Mouse (Mus musculus) limb, embryonic 13.5 days (tissue): ENCODE results near the gene Gm14419. TPM values are rescaled to one million over a fixed set of nuclear protein-coding genes. Genes with fewer than 3 reads are reported as not detected.
"Not testable (repeated sequence)": the region's sequence is repeated elsewhere in the genome, so short reads cannot be mapped to it uniquely, and the experiment has no call there.

Experiments
- ATAC-seq: fragments of 200-750 bp; cut with Nextera tagmentation; 2 replicates; pipeline ENCODE4 v1.8.0; 2017; ENCODE audit warnings: low read depth, moderate number of reproducible peaks, moderate TSS enrichment; ENCODE audit not compliant: low FRiP score
- H3K27ac ChIP-seq: fragments of 300-500 bp; sonication (generic); 2 replicates; pipeline ENCODE4 v1.5.1; 2015; ENCODE audit warnings: inconsistent platforms, mild to moderate bottlenecking, moderate library complexity
- H3K27me3 ChIP-seq: fragments of 300-500 bp; sonication (generic); 2 replicates; pipeline ENCODE4 v1.6.1; 2015; ENCODE audit warnings: mild to moderate bottlenecking, inconsistent platforms
- H3K36me3 ChIP-seq: fragments of 300-500 bp; sonication (generic); 2 replicates; pipeline ENCODE4 v1.6.1; 2015; ENCODE audit warnings: inconsistent platforms, mild to moderate bottlenecking, moderate library complexity
- H3K4me1 ChIP-seq: fragments of 300-500 bp; sonication (generic); 2 replicates; pipeline ENCODE4 v1.6.1; 2015; ENCODE audit warnings: inconsistent platforms
- H3K4me2 ChIP-seq: fragments of 300-500 bp; sonication (generic); replicated peaks from 2 replicates; pipeline ENCODE4 v1.6.1; 2015; ENCODE audit warnings: inconsistent platforms, mild to moderate bottlenecking, moderate library complexity
- H3K4me3 ChIP-seq: fragments of 300-500 bp; sonication (generic); 2 replicates; pipeline ENCODE4 v1.5.1; 2015; ENCODE audit warnings: moderate library complexity, mild to moderate bottlenecking, inconsistent platforms
- H3K9ac ChIP-seq: fragments of 300-500 bp; sonication (generic); 2 replicates; pipeline ENCODE4 v1.6.1; 2015; ENCODE audit warnings: mild to moderate bottlenecking, inconsistent platforms
- H3K9me3 ChIP-seq: fragments of 300-500 bp; sonication (generic); 2 replicates; pipeline ENCODE4 v1.6.1; 2016; ENCODE audit warnings: inconsistent platforms
- WGBS: fragments of 180-500 bp; shearing (Covaris S2); methylation state at CpG from one replicate; pipeline ENCODE4 v1.1.7; 2015; 5-methylcytosine and 5-hydroxymethylcytosine counted together
- polyA plus RNA-seq: library from polyadenylated mRNA; unstranded; fragments of >200 nt; fragmentation: Nextera tagmentation; extraction: Ambion mirVana; gene quantifications from 2 replicates; pipeline ENCODE4 v1.2.1, GENCODE M21; 2015

The Gm14419 gene
- 12.0 and 12.8 TPM in 2 replicates for polyA plus RNA-seq

- not testable (repeated sequence) for H3K9me3 ChIP-seq, H3K27me3 ChIP-seq, H3K4me2 ChIP-seq, H3K27ac ChIP-seq, ATAC-seq, H3K36me3 ChIP-seq, H3K4me1 ChIP-seq, H3K9ac ChIP-seq, H3K4me3 ChIP-seq
- no CpG with 5 or more reads among the region's 6 CpGs for whole genome bisulfite sequencing
Observed at GRCm38 (mm10) chr2:177000656-177001055, at the start of gene Gm14419. TSS of gene Gm14419 (plus strand) at chr2:177000956.

Other genes with a start within 250 kb of the Gm14419 start
- gene Gm14295, start 202.3 kb upstream of the Gm14419 start, polyA plus RNA-seq, result 14.5 and 17.3 TPM in 2 replicates
- not detected in 2 replicates for gene Gm14408, start 169.8 kb upstream of the Gm14419 start, polyA plus RNA-seq
- 8.8 and 13.2 TPM in 2 replicates for gene Gm14296, start 73.1 kb upstream of the Gm14419 start, polyA plus RNA-seq
- gene Gm14401, start 73.4 kb downstream of the Gm14419 start, polyA plus RNA-seq, result 0.11 and 0.22 TPM in 2 replicates
- gene Gm14410, start 205.5 kb downstream of the Gm14419 start, polyA plus RNA-seq, result 35.0 and 35.5 TPM in 2 replicates